Mouse (Mus musculus) thymus, adult 2 months (tissue): Measurements from ENCODE around the gene Tgfa. TPM values are rescaled to one million over a fixed set of nuclear protein-coding genes. Genes with fewer than 3 reads are reported as not detected.
A peak's percentile ranks its signal among the peaks of the same experiment; 100 is the strongest.

ENCODE experiments used
- DNase-seq: peaks from one replicate; pipeline ENCODE4 v3.0.0; 2021
- H3K27ac ChIP-seq: fragments of 200-500 bp; 2 replicates; pipeline ENCODE4 v1.5.1; 2012; ENCODE audit warnings: low read length, control low read depth; ENCODE audit not compliant: control insufficient read depth, insufficient read depth
- H3K27me3 ChIP-seq: fragments of 200-500 bp; 2 replicates; pipeline ENCODE4 v1.6.1; 2012; ENCODE audit warnings: mild to moderate bottlenecking, low read length, moderate library complexity, mixed read lengths; ENCODE audit not compliant: control insufficient read depth, insufficient read depth
- H3K36me3 ChIP-seq: fragments of 200-500 bp; 2 replicates; pipeline ENCODE4 v1.6.1; 2012; ENCODE audit warnings: mild to moderate bottlenecking, low read length, moderate library complexity; ENCODE audit not compliant: control insufficient read depth, insufficient read depth
- H3K4me1 ChIP-seq: fragments of 200-500 bp; replicated peaks from 2 replicates; pipeline ENCODE4 v1.6.1; 2012; ENCODE audit warnings: low read length; ENCODE audit not compliant: control insufficient read depth, insufficient read depth
- H3K4me3 ChIP-seq: fragments of 200-500 bp; 2 replicates; pipeline ENCODE4 v1.5.1; 2012; ENCODE audit warnings: mild to moderate bottlenecking, low read length, control low read depth, moderate library complexity; ENCODE audit not compliant: control insufficient read depth, insufficient read depth
- CTCF ChIP-seq: fragments of 200-500 bp; IDR thresholded peaks from 2 replicates; pipeline ENCODE4 v1.5.1; 2012; ENCODE audit warnings: mild to moderate bottlenecking, control low read depth, low read length, moderate library complexity, borderline replicate concordance; ENCODE audit not compliant: control insufficient read depth, poor library complexity, insufficient read depth; ENCODE audit errors: extremely low read depth
- POLR2A ChIP-seq: fragments of 200-500 bp; IDR thresholded peaks from 2 replicates; pipeline ENCODE4 v1.6.1; 2012; ENCODE audit warnings: mild to moderate bottlenecking, low read length, control low read depth, moderate library complexity; ENCODE audit not compliant: control insufficient read depth, poor library complexity, insufficient read depth; ENCODE audit errors: extremely low read depth
- WGBS: fragments of 180-500 bp; shearing (Covaris S2); methylation state at CpG from one replicate; pipeline ENCODE4 v1.1.7; 2018; 5-methylcytosine and 5-hydroxymethylcytosine counted together
- polyA plus RNA-seq: library from polyadenylated mRNA; depleted of rRNA; stranded (reverse); fragments of >200 nt; gene quantifications from 2 replicates; pipeline ENCODE4 v1.2.3, GENCODE M21; 2012

Gene Tgfa
- polyA plus RNA-seq, 1 experiment, result 2.1 TPM

DNA sequence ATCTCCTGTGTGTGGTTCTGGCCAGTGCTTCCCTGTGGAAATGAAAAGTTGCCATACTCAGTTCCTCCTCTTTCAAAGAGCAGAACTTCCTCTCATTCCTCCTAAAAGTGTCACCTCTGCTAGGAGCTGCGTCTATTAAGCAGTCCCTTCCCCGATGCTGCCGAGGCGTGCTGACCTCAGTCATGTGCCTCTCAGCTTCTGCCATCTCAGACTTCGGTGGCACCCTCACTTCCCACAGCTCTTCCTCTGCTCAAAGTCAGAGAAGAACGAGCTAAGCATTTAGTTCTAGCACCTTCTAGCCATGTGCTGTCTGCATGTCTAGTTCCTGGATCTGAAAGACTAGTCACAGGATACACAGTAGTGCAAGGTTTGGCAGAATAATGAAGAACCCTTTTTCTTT, 64.2 kb downstream of the Tgfa start:
- H3K4me3 ChIP-seq, result no peak overlapping the region
- H3K27ac ChIP-seq, result no peak overlapping the region
- H3K4me1 ChIP-seq, result no peaks in the 10 kb centered on the region
- H3K36me3 ChIP-seq, result no peaks in the 10 kb centered on the region
- no peaks in the 10 kb centered on the region for H3K27me3 ChIP-seq
- 67% methylated on average over 6 of the region's 6 CpGs for WGBS
- no peak for DNase-seq
- TF ChIP-seq POLR2A (no peak), CTCF (no peak)

DNA sequence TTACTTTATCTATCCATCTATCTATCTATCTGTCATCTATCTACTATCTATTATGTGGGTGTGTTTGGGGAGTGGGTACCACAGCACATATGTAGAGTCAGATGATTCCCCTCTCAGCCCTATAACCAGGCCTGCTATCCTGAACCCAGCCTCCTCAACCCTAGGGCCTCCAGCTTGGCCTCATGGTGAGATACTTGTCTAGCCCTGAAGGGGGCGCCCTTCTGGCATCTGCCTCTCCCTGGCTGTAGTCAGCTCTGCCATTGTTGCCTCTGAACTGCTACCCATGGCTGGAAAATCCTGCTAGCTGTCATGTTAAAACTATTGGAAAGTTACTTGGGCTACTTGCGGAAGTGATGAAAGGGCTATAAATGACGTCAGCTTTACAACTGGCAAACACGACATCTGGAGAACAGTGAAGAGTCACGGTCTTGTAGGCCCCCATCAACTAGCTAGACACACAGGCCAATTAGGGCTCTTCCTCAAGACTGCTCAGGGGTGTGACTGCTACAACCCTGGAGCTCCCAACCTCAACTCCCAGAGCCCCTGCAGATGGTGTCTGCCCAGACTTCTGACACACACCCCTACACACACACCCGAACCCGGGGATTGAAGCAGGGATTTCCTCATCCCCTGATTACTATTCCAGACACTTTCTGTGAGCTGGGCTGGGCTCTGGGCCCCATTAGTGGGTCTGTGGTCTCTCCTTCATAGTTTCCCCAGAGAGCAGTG, 65.5 kb downstream of the Tgfa start:
- Histone ChIP-seq H3K27ac (no peak overlapping the region), H3K4me1 (no peaks in the 10 kb centered on the region), H3K27me3 (no peaks in the 10 kb centered on the region), H3K4me3 (no peak overlapping the region), H3K36me3 (no peaks in the 10 kb centered on the region)
- TF ChIP-seq POLR2A (no peak), CTCF (no peak; the same call in 1 of the 2 replicates)
- peak; percentile 13 for DNase-seq
- WGBS, result 78% methylated on average over 7 of the region's 7 CpGs

GRCm38 (mm10) chr6:86266786-86267185, 71.8 kb downstream of the Tgfa start:
- TF ChIP-seq POLR2A (no peak), CTCF (no peak)
- H3K4me3 ChIP-seq, result no peak overlapping the region
- no peaks in the 10 kb centered on the region for H3K27me3 ChIP-seq
- H3K4me1 ChIP-seq, result no peaks in the 10 kb centered on the region
- 59% methylated on average over 5 of the region's 5 CpGs for WGBS
- DNase-seq, result no peak
- H3K27ac ChIP-seq, result no peak overlapping the region
- H3K36me3 ChIP-seq, result no peaks in the 10 kb centered on the region

GRCm38 (mm10) chr6:86270373-86271068, 75.5 kb downstream of the Tgfa start:
- no peak overlapping the region for H3K27ac ChIP-seq
- TF ChIP-seq POLR2A, result no peak
- TF ChIP-seq CTCF, result no peak
- DNase-seq, result no peak
- H3K4me1 ChIP-seq, result no peaks in the 10 kb centered on the region
- H3K27me3 ChIP-seq, result no peaks in the 10 kb centered on the region
- no peaks in the 10 kb centered on the region for H3K36me3 ChIP-seq
- WGBS, result 63% methylated on average over 8 of the region's 8 CpGs
- H3K4me3 ChIP-seq, result no peak overlapping the region

DNA sequence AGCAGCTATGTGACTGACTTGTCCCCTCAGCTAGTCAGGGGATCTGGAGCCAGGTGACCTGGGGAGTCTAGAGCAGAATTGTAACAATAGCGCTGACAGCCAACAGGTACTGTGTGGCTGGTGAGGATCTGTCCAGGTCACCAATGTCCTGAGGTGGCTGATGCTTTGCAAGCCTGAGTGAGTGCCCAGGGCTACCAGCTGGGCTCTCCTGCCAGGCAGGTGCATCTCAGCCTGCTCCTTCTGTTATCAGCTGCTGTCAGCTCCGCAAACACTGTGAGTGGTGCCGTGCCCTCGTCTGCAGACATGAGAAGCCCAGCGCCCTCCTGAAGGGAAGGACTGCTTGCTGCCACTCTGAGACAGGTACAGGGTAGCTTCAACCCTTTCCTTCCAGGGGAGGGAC, 76.1 kb downstream of the Tgfa start:
- Histone ChIP-seq H3K27me3 (no peaks in the 10 kb centered on the region), H3K4me1 (no peaks in the 10 kb centered on the region), H3K36me3 (no peaks in the 10 kb centered on the region), H3K27ac (no peak overlapping the region), H3K4me3 (no peak overlapping the region)
- 93% methylated on average over 5 of the region's 5 CpGs for WGBS
- no peak for DNase-seq
- no peak for TF ChIP-seq CTCF

GRCm38 (mm10) chr6:86275704-86276103, 80.7 kb downstream of the Tgfa start:
- 95% methylated on average over 4 of the region's 4 CpGs for WGBS
- no peak overlapping the region for H3K27ac ChIP-seq
- H3K4me3 ChIP-seq, result no peak overlapping the region
- H3K27me3 ChIP-seq, result no peaks in the 10 kb centered on the region
- no peak for TF ChIP-seq CTCF
- no peak for TF ChIP-seq POLR2A
- H3K36me3 ChIP-seq, result no peaks in the 10 kb centered on the region
- no peak for DNase-seq
- H3K4me1 ChIP-seq, result no peaks in the 10 kb centered on the region

DNA sequence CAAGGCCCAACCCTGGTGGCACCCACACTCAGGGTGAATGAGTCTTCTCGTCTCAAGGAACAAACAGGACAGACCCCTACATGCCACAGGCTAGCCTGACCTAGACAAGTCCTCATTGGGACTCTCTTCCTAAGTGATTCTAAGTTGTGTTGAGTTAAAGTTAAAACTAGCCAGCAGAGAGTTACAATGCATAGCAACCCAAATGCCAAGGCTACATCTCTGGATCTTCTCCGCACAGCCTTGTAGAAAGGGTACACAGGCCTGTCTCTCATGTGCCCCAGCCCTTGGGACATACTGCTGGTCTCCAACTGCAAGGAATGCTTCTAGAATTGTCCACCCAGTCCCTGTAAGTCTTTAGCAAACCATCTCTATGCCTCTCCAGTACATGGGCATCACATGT, 81.8 kb downstream of the Tgfa start:
- no peaks in the 10 kb centered on the region for H3K27me3 ChIP-seq
- no peaks in the 10 kb centered on the region for H3K4me1 ChIP-seq
- H3K36me3 ChIP-seq, result no peaks in the 10 kb centered on the region
- no peak for TF ChIP-seq POLR2A
- TF ChIP-seq CTCF, result no peak
- H3K27ac ChIP-seq, result no peak overlapping the region
- no peak for DNase-seq
- no peak overlapping the region for H3K4me3 ChIP-seq
- 94% methylated on average over 2 of the region's 2 CpGs for WGBS
